ENCODE assay signal across 16 mouse cellular contexts in the genomic region with DNA sequence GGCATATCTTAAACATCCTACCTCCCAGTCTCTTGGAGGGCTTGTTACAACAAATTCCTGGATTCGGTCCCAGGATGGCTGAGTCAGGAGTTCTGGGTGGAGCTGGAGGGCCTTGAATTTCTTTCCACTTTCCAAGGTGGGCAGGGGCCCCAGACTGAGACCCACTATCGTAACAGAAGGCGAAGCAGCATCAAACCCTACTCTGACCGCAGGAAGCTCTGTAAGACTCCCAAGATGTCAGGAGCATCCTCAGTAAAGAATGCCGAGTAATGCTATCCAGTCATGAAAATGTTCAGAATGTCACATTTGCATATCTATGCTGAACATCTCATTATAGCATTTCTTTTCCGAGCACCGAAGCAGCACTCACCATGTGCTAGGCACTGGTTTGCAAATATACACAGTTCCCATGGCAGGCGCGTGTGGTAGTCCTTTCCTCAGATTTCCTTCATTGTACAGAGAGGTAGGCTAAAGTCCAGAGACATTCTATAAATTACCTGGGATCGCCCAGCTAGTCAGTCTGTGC.
DNase-seq lines count a peak whose midpoint lies in the region.
"Had no signal": no experiment of that assay in that cellular context is flagged by ENCODE, and none has a peak within 500 bp of the region (broad histone marks: within the 10 kb centered on the region; RNA-seq: fewer than 3 reads in every experiment).

No protein-coding gene starts in this region.

- no peaks in the 10 kb centered on the region for H3K9me3 ChIP-seq in heart, embryonic 10.5 days
- H3K9me3 ChIP-seq: limb, embryonic 10.5 days had no signal

- no peak overlapping the region for H3K4me3 ChIP-seq in heart, embryonic 10.5 days
- H3K4me3 ChIP-seq: limb, embryonic 10.5 days had no signal

- DNase-seq in adrenal gland, adult (ENCODE audit: inconsistent age in 2 of 2, low spot score in 1 of 2), result peak; percentile 62 to 67
- no peak for DNase-seq in adrenal gland, adult 18-20 months (ENCODE audit: low spot score in 2 of 2)
- DNase-seq in frontal cortex, adult 2 months (ENCODE audit: extremely low spot score in 1 of 2, low spot score in 1 of 2), result peak; percentile 58 to 61
- DNase-seq in frontal cortex, postnatal 10 days (ENCODE audit: low spot score in 2 of 2), result no peak
- DNase-seq in right cerebral cortex, adult 18-20 months, result peak; percentile 67
- no peak for DNase-seq in right cerebral cortex, postnatal 14 days
- no peak for DNase-seq in heart, embryonic 10.5 days (ENCODE audit: low spot score)
- no peak for DNase-seq in retina, postnatal 1 day
- DNase-seq: cerebellum, adult 11-12 months; cerebellum, postnatal 36 days; kidney, adult 8-10 months; lung, adult 2 months; lung, postnatal 36 days; thymus, postnatal 25 days had no signal

- H3K27ac ChIP-seq in heart, embryonic 10.5 days, result no peak overlapping the region
- H3K27ac ChIP-seq: limb, embryonic 10.5 days had no signal

- H3K4me1 ChIP-seq in heart, embryonic 10.5 days, result peaks cover 41% of the 10 kb centered on the region

- 90% methylated on average over 10 of the region's 10 CpGs for WGBS in heart, embryonic 10.5 days

- 0 out of 2 replicates have a peak, but pooled peaks cover 3% of the 10 kb centered on the region for H3K36me3 ChIP-seq in heart, embryonic 10.5 days
- H3K36me3 ChIP-seq: limb, embryonic 10.5 days had no signal

- no peaks in the 10 kb centered on the region for H3K27me3 ChIP-seq in heart, embryonic 10.5 days (ENCODE audit: insufficient read depth, poor library complexity, severe bottlenecking)
- H3K27me3 ChIP-seq: CH12.LX had no signal

Comparison
In these comparisons a context has a peak if more than half of its experiments do, and no peak if none do; other contexts are left out.
1. DNase-seq: peak in adrenal gland, adult (2 of 2), frontal cortex, adult 2 months (2 of 2) and right cerebral cortex, adult 18-20 months (single experiment); none in adrenal gland, adult 18-20 months (0 of 2), frontal cortex, postnatal 10 days (0 of 2), right cerebral cortex, postnatal 14 days (single experiment), heart, embryonic 10.5 days (single experiment) and retina, postnatal 1 day (single experiment).